Mouse (Mus musculus): ENCODE measurements around the gene Gm3373.
"Not testable (repeated sequence)": the region's sequence is repeated elsewhere in the genome, so short reads cannot be mapped to it uniquely, and the experiment has no call there.

The Gm3373 gene

GRCm38 (mm10) chr14:5741477-5741876 lies at the start of gene Gm3373:
TSS of gene Gm3373 (minus strand) at chr14:5741577.
- not testable (repeated sequence) for DNase-seq (ENCODE audit: low read depth, low spot score)

GRCm38 (mm10) chr14:5687357-5687756 lies 54.0 kb downstream of the Gm3373 start, which contains the start of gene Gm9603:
TSS of gene Gm9603 (minus strand) at chr14:5687457.
- not testable (repeated sequence) for DNase-seq (ENCODE audit: low read depth, low spot score)
